Mouse (Mus musculus) thymus, postnatal 36 days (tissue): ENCODE results near the gene Tcf20.
"Not testable (repeated sequence)": the region's sequence is repeated elsewhere in the genome, so short reads cannot be mapped to it uniquely, and the experiment has no call there.

Source experiments
- DNase-seq, 2 experiments: peaks; one replicate each; pipeline ENCODE4 v3.0.0; 2022; ENCODE audit warnings: mixed read lengths in 2 of 2

The Tcf20 gene

DNA sequence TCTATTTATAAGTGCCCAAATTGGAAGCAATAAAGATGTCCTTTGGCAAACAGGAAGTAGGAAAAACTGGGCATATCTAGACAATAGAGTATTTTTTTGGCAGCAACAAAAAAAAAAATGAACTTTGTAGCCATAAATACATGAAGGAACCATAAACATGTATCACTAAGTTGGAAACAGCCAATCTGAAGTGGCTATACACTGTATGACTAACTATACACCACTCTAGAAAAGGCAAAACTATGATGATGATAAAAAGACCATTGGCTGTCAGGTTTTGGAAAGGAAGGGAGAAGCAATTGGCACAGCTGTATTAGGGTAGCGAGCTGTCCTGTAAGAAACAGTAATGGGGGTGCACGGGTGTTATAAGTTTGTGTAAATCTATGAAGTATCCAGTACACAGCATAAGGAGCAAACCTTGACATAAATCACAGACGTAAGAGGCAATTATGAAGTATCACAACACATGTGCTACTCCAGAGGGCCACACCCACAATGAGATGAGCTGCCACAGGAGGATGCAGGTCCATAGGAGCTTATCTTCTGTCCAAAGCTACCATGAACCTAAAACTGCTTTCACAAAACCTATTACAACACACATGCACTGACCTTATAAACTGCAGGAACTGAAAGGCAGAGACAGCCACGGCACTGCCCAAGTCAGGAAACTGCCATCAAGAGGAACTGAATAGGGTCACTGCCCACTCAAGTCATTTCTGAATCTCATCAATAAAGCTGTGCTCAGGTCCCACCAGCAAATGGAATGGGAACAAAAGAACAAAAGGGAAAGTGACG is 180.5 kb downstream of the Tcf20 start:
- no peak for DNase-seq

DNA sequence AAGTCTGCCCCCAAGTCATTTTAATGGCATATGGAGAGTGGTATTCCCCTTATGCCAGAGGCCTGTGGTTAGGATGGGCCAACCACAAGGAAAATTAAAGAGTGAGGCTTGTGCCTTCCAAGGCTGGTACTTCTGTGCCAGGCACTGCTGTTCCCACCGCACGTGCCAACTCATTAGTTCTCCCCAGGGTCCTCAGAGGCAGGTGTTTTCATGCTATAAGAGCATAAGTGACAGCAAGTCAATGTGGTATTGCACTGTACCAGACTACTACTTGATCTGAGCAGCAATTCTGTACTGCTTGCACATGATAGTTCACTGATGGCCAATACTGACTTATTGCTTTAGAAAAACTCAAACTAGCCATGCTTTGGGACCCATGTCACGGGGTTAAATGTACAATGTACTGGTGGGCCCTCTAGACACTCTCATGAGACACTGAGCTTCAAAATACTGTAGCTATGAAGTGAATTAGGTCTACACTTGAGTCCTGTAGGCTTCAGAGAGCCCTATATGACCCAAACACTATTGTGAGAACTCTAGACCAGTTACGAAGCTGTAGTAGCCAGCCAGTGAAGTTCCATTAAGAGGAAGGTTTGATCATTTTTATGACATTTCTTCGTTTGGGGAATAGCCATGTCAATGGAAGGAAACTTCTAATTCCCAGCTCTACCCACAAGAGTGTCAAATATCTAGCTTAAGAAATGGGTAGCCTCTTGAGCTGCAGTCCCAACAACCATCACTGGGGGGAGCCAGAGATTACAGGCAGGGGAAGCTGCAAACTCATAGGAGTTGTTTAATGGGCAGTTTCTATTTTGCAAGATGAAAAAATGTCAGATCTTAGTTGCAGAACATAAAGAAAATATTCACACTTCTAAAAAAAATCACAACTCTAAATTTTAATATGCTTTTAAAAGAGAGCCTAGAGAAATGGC is 182.7 kb downstream of the Tcf20 start:
- DNase-seq = peak; percentile 67 to 78

DNA sequence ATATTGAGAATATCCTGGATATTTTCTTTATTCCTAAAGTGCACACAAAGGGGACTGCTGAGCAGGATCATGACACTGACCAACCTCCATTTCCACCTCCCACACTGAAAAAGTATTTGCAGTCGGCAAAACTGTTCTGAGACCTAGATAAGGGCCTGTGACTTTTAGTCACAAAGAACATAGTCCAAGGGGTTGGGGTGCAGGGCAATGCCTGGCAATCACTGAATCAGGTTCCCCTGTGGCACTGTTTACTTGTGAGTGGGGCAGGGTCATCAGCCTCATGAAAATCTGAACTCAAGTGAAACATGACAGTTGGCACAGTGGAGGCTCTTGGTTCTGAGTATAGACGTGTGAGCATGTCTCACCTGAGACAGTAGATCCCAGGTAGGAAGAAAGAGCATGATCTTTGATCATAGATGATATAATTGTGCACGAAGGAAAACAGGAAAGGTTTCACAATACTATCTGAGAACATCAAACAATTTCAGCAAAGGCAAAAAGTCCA is 191.7 kb downstream of the Tcf20 start:
- no peak for DNase-seq

DNA sequence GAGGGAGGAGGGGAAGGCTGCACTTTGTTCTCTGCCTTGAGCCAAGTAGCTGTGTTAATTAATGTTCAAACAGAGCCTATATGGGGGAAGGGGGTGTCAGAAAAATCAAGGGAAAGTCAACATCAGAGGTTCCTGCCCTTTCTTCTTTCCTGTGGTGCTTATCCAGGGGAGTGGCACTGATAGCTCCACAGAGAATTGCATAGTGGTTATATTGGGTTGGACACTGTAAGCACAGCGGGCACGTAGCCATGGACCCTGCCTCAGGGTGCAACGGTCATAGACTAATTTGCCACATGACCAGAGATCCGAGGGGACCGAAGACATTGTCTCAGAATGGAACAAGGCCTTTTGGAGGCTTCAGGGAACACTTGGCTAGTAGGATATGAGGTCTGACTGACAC is 193.4 kb downstream of the Tcf20 start, which contains the start of gene Cyp2d26:
Gene Cyp2d26 (minus strand): TSS at position 18 of the 400 bp plus-strand sequence.
- no peak for DNase-seq

DNA sequence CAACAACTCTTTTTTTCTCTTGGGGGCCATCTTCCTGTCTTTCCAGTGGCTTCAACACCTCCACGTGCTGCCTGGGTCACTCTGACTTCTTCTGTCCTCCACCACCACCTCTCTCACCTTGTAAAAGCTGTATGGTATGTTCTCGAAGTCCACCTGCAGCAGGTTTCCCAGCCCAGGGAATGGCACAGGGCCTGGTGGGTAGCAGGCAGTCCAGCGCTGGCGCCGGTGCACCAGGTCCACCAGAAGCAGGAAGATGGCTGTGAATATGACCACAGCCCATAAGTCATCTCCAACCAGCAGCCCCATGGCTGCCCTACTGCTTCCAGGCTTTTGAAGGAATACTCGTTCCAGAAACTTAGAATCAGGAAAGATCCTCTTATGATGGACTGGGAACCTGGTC is 193.8 kb downstream of the Tcf20 start:
- no peak for DNase-seq

DNA sequence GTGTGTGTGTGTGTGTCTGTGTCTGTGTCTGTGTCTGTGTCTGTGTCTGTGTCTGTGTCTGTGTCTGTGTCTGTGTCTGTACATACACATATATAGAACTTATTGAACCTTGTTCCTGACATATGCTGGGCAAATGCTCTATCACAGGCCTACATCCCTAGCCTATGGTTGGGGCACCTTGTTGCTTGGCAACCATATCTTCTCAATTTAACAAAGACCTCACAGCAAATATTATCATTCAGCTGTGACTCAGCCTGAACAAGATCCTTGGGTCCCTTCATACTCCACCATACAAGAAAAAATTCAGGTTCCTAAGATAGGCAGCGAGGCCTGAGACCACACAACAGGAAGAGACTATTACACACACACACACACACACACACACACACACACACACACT is 194.2 kb downstream of the Tcf20 start:
- no peak for DNase-seq

DNA sequence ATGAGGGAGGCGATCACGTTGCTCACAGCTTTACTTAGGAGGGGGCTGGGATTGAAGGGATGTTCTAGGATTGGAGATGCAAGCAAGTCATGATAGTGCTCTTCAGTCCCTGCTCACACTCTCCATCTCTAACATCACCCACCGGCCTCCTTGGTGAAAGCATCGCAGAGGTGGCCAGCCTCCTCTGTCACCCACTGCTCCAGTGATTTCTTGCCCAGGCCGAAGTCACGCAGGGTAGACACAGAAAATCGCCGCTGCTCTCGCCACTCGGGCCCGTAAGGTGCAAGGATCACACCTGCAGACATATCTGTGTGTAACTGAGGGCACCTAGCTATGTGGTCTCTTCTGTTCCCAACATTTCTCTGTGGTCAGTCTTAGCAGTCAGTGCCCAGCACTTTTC is 195.1 kb downstream of the Tcf20 start:
- DNase-seq = no peak

DNA sequence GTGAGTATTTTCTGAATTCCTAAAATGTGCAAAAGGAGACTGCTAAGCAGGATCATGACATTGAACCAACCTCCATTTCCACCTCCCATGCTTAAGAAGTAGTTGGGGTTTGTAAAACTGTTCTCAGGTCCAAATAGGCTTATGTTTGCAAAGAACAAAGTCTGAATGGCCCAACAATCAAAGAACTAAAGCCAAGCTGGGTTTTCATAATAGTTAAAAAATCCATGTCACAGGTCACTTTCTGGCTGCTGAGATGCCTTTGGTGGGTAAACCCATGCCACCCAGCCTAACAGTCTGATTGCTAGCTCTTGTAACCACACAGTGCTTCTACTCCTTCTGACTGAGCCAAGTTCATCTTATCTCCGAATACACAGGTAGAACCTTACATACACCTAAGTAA is 203.1 kb downstream of the Tcf20 start:
- no peak for DNase-seq

DNA sequence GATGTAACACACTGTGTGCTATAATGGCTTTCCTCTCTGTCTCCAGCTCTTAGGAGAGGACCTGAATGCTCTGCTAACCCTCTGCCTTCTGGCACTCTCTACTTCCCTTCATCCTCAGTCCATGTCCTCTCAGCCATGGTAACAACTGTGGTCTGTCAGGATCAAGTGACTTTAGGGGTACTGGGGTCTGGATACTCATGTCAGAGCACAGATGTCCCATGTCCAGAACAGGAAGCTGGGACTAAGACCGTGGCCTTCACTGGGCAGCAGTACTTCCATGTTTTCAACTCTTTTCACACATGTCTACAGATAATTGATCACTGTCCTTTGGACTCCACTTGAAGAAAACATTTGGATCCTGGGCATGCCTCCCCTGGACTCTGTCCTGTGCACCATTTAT is 203.9 kb downstream of the Tcf20 start:
- DNase-seq = no peak

DNA sequence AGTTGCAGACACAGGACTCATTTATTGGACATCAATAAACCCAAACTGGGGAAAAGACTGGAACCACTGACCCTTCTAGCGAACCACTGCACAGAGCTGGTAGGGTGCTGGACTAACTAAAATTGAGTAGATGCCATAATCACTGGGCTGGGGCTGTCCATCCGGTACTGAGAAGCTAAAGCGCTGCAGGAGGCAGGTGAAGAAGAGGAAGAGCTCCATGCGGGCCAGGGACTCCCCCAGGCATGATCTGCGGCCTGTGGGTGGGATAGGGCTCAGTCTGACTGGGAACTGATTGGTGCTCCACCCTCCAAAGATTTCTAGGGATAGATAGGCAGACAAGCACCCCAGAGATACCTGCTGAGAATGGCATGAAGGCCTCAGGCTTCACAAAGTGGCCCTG is 209.8 kb downstream of the Tcf20 start:
- not testable (repeated sequence) for DNase-seq

DNA sequence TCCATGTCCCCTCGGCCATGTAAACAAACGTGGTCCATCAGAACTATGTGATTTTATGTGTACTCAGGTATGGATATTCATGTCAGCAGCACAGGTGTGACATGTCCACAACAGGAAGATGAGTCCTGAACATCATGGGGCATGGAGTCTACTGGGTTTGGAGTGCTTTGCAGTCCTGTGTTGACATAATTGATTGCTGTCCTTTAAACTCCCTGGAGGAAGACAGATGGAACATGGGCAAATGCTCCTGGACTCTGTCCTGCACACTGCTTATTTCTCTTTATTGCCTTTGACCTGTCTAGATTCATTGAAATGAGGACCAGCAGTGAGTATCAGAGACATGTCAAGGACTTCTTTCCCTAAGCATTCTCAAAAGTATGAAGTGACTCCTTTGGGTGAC is 221.7 kb downstream of the Tcf20 start:
- DNase-seq = no peak

DNA sequence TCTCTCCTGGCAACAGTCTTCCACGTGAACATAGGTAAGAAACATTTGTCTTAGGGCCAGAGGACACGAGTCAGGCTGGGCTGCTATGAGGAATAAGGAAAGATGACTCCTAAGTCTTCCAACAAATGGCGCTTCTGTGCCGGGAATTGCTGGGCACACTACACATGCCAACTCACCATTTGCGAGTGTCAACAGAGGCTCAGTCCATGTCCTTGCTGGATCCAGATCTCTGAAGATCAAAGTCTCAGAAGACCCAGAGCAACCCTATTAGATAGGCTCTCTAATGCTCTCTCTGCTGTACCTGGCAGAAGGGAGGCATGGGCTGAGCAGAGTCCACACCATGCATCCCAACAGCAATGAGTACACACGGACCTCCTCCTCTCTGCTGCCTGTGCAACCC is 222.8 kb downstream of the Tcf20 start:
- DNase-seq = no peak

DNA sequence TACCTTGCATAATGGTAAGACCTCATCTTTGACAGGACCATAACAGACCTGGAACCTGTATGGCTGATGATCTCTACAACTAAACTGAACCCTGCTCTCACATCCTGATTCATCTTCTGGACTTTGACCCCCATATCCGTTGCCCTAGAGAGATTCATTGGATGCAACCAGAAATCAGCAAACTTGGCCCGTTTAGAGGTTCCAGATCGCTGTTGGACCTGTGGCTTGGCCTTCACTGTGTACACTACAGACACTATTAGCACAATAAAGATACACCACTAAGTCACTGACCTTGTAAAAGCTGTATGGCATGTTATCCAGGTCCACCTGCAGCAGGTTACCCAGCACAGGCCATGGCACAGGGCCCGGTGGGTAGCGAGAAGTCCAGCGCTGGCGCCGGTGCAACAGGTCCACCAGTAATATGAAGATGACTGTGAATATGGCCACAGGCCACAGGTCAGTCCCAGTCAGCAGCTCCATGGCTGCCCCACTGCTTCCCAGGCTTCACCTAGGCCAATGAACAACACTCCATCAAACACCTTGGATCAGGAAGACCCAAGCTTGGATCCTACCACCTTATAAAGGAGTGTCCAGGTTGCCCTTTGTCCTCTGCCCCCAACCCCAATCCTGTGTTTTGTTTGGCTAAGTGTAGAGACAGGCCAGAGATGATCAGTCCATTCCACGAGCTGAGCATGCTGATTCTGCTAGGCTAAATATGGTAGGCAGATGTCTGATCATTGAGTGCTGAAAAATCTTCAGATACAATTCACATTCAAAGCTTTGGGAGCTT is 223.8 kb downstream of the Tcf20 start, which contains the start of gene Cyp2d40:
Gene Cyp2d40 (minus strand): TSS at position 553 of the 790 bp plus-strand sequence.
- DNase-seq = no peak
